Mouse (Mus musculus) erythroblast, embryonic 14.5 days (primary cell): Measurements from ENCODE around the gene Gm17334. TPM values are rescaled to one million over a fixed set of nuclear protein-coding genes. Genes with fewer than 3 reads are reported as not detected.

ENCODE experiments used
- H3K27me3 ChIP-seq: 2 replicates; pipeline ENCODE4 v1.6.1; 2012; ENCODE audit warnings: inconsistent platforms; ENCODE audit not compliant: control insufficient read depth
- H3K36me3 ChIP-seq: 2 replicates; pipeline ENCODE4 v1.6.1; 2012; ENCODE audit warnings: mild to moderate bottlenecking, inconsistent platforms; ENCODE audit not compliant: control insufficient read depth
- H3K4me1 ChIP-seq: 2 replicates; pipeline ENCODE4 v1.6.1; 2012; ENCODE audit warnings: inconsistent platforms; ENCODE audit not compliant: control insufficient read depth
- H3K4me3 ChIP-seq: replicated peaks from 2 replicates; pipeline ENCODE3; 2012; ENCODE audit warnings: moderate library complexity, mild to moderate bottlenecking, inconsistent platforms
- H3K9me3 ChIP-seq: 2 replicates; pipeline ENCODE4 v1.6.1; 2012; ENCODE audit warnings: low read length, inconsistent platforms, mixed read lengths; ENCODE audit not compliant: control insufficient read depth
- GATA1 ChIP-seq: IDR thresholded peaks from 2 replicates; pipeline ENCODE4 v1.6.1; 2012; ENCODE audit warnings: low read length, inconsistent platforms, mixed read lengths
- TAL1 ChIP-seq: IDR thresholded peaks from 3 replicates; pipeline ENCODE4 v1.6.1; 2012; ENCODE audit warnings: low read length, inconsistent platforms, mixed read lengths
- polyA plus RNA-seq: library from polyadenylated mRNA; stranded (reverse); fragments of >175 nt; gene quantifications from 2 replicates; pipeline ENCODE4 v1.2.3, GENCODE M21; 2012

The Gm17334 gene
- polyA plus RNA-seq, 1 experiment, result not detected

GRCm38 (mm10) chr11:53800975-53801374, 28.0 kb upstream of the Gm17334 start:
- no peaks in the 10 kb centered on the region for H3K27me3 ChIP-seq
- no peaks in the 10 kb centered on the region for H3K36me3 ChIP-seq
- no peaks in the 10 kb centered on the region for H3K4me1 ChIP-seq
- H3K4me3 ChIP-seq, result no peak overlapping the region
- TF ChIP-seq TAL1 (no peak), GATA1 (no peak)
- no peaks in the 10 kb centered on the region for H3K9me3 ChIP-seq

- no peaks in the 10 kb centered on the region for H3K9me3 ChIP-seq
- H3K27me3 ChIP-seq, result peaks cover 3% of the 10 kb centered on the region; the same call in 1 of the 2 replicates
- H3K36me3 ChIP-seq, result no peaks in the 10 kb centered on the region
- peaks cover 2% of the 10 kb centered on the region; the same call in 1 of the 2 replicates for H3K4me1 ChIP-seq
- no peak for TF ChIP-seq TAL1
- no peak for TF ChIP-seq GATA1
- no peak overlapping the region for H3K4me3 ChIP-seq
Observed at GRCm38 (mm10) chr11:53800036-53800435, 27.0 kb upstream of the Gm17334 start.

GRCm38 (mm10) chr11:53798041-53798711, 25.2 kb upstream of the Gm17334 start:
- H3K4me3 ChIP-seq, result no peak overlapping the region
- H3K36me3 ChIP-seq, result no peaks in the 10 kb centered on the region
- peaks cover 3% of the 10 kb centered on the region; the same call in 1 of the 2 replicates for H3K4me1 ChIP-seq
- TF ChIP-seq TAL1 (no peak), GATA1 (no peak)
- H3K9me3 ChIP-seq, result no peaks in the 10 kb centered on the region
- peaks cover 9% of the 10 kb centered on the region; the same call in 1 of the 2 replicates for H3K27me3 ChIP-seq

- H3K9me3 ChIP-seq, result no peaks in the 10 kb centered on the region
- no peak overlapping the region for H3K4me3 ChIP-seq
- peaks cover 9% of the 10 kb centered on the region; the same call in 1 of the 2 replicates for H3K27me3 ChIP-seq
- peaks cover 3% of the 10 kb centered on the region; the same call in 1 of the 2 replicates for H3K4me1 ChIP-seq
- H3K36me3 ChIP-seq, result no peaks in the 10 kb centered on the region
- no peak for TF ChIP-seq GATA1
- TF ChIP-seq TAL1, result no peak
Observed at GRCm38 (mm10) chr11:53797386-53797920, 24.5 kb upstream of the Gm17334 start.

GRCm38 (mm10) chr11:53796409-53797151, 23.6 kb upstream of the Gm17334 start:
- Histone ChIP-seq H3K4me3 (no peak overlapping the region), H3K9me3 (no peaks in the 10 kb centered on the region), H3K36me3 (no peaks in the 10 kb centered on the region), H3K4me1 (peaks cover 3% of the 10 kb centered on the region; the same call in 1 of the 2 replicates), H3K27me3 (peaks cover 9% of the 10 kb centered on the region; the same call in 1 of the 2 replicates)
- TF ChIP-seq TAL1 (no peak), GATA1 (no peak)

DNA sequence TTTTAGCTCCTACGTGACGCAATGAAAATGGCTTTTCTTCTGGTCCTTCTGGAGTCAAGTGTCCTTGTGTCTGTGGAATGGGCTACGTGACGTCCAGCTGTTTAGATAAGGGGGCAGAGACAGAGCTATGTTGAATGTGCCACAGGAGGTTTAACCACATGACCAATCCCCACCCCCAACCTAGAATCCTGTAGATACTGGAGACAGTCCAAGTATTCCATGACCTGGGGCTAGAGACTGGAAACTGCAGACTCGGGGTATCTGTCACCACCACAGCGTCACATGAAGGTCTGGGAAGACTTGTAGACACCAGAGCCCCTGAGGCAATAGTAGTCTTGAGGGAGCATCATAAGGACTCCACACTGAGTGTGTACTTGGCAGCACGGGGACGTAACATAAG, 22.8 kb upstream of the Gm17334 start:
- no peak for TF ChIP-seq GATA1
- TF ChIP-seq TAL1, result no peak
- H3K4me3 ChIP-seq, result no peak overlapping the region
- peaks cover 3% of the 10 kb centered on the region; the same call in 1 of the 2 replicates for H3K4me1 ChIP-seq
- H3K36me3 ChIP-seq, result no peaks in the 10 kb centered on the region
- H3K27me3 ChIP-seq, result peaks cover 9% of the 10 kb centered on the region; the same call in 1 of the 2 replicates
- H3K9me3 ChIP-seq, result no peaks in the 10 kb centered on the region

DNA sequence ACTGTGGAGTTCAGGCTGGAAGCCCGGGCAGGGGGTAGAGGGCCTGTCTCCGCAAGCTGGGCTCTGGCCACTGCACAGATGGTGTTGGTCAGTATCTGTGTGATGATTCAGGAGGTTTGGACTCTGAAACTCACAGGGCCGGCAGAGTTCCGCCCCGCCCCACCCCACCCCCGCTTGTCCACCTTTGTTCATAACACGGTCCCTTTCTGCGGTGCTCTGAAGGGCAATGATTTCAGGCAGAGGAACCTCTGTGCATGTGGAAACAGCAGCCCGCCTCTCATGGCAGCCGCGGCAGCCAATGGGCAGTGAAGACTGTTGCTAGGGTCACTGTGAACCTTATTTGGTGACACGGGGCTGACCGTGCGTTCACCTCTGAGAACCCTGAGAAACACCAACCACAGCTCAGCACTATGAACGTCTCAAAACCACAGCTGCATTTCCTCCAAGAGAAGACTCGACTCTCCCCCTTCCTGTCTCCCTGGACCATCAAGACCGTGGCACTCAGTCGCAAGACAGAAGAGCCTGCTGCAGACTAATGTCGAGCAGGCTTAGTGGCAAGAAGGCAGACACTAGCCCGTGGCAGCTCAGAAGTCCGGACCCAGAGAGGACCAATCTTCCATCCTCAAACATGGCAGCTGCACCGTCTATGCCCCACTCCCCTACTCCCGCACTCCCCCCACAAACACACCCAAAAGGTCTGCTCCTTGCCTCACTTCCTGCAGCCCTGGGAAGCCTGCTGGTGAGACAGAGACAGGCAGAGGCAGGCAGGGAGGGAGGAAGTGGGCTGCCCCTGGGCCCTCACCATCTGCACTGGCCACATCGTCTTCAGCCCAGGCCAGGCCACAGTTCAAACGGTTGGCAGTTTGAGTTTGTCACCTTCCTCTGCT, 21.9 kb upstream of the Gm17334 start:
- Histone ChIP-seq H3K36me3 (no peaks in the 10 kb centered on the region), H3K27me3 (peaks cover 9% of the 10 kb centered on the region; the same call in 1 of the 2 replicates), H3K4me3 (no peak overlapping the region), H3K9me3 (no peaks in the 10 kb centered on the region), H3K4me1 (peaks cover 3% of the 10 kb centered on the region; the same call in 1 of the 2 replicates)
- no peak for TF ChIP-seq GATA1
- no peak for TF ChIP-seq TAL1

DNA sequence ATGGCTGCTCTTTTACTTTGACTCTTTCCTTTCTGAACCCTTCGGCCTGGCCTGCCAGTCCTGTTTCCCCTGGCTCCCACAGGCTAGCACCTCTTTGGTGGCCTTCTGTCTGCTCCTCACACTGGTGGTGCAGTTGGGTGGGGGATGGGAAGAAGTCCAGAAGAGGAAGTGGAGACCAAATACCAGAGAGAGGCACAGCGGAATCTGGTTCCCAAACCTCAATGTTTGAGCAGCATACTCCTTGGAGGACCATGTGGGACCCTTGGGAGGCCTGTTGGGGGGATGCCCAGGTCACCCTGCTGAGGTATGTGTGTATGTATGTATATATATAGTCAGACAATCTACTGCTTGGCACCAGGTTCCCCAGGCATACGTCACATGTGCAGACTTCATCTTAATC, 21.0 kb upstream of the Gm17334 start:
- Histone ChIP-seq H3K9me3 (no peaks in the 10 kb centered on the region), H3K36me3 (no peaks in the 10 kb centered on the region), H3K27me3 (peaks cover 9% of the 10 kb centered on the region; the same call in 1 of the 2 replicates), H3K4me1 (peaks cover 3% of the 10 kb centered on the region; the same call in 1 of the 2 replicates), H3K4me3 (no peak overlapping the region)
- TF ChIP-seq GATA1 (no peak), TAL1 (no peak)
